Mouse (Mus musculus) c-Kit-positive CD71-positive TER-119-negative erythroid progenitor cells, embryonic 14.5 days (primary cell): ENCODE results near the gene Olfr1282.
"Not testable (repeated sequence)": the region's sequence is repeated elsewhere in the genome, so short reads cannot be mapped to it uniquely, and the experiment has no call there.

Experiments
- DNase-seq: peaks from one replicate; pipeline ENCODE4 v3.0.0-alpha.2; 2013; ENCODE audit warnings: low read depth

Olfr1282 gene

DNA sequence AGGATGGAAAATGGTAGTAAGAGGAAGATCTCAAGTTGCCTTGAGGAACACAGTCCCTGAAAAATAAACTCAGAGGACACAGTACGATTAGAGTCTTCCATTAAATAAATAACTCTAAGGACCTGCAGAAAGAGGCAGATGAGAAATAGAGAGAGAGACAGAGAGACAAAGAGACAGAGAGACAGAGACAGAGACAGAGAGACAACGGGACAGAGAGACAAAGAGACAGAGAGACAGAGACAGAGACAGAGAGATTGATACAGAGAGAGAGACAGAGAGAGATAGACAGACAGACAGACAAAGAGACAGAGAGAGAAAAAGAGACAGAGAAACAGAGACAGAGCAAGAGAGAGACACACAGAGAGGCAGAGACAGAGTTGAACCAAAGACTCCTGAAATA is at the start of gene Olfr1282:
Gene Olfr1282 (minus strand): TSS at position 101 of the 400 bp plus-strand sequence.
- DNase-seq: no peak

DNA sequence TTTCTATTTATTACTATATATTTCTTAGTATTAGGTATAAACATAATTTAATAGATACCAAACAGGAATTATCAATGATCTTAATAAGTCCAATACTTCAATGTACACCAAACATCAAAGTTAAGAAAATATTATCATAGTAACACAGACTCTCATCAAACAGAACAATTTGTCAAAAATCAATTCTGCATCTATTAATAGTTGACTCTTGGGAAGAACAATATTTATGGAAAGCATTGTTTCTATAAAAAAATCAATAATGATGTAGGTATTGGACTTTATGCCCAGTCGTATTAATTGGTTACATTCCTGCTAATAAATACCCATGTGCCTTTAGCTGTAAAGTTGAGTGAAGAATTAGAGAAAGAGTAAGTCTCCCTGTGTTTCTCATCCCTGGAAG is 39.3 kb upstream of the Olfr1282 start, which contains the start of gene Olfr1284:
Gene Olfr1284 (plus strand): TSS at position 301 of the 400 bp plus-strand sequence.
- no peak for DNase-seq

DNA sequence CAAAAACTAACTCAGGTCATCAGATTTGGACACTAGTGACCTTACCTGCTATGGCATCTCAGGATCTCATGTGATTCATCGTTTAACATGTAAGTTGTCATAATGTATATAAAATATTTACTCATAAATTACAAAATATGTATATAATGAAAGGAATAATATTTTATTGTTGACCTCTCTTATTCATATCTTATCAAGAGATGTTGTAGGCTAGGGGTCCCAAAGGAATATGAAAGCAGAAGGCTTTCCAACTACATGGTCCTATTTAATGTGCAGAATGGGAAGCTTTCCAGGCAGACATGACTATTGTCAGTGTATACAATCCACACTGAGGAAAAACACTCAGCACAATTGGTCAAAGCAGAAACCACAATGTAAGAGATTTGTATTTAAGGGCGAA is 30.6 kb upstream of the Olfr1282 start, which contains the start of gene Olfr1283:
Gene Olfr1283 (plus strand): TSS at position 301 of the 400 bp plus-strand sequence.
- DNase-seq: no peak

DNA sequence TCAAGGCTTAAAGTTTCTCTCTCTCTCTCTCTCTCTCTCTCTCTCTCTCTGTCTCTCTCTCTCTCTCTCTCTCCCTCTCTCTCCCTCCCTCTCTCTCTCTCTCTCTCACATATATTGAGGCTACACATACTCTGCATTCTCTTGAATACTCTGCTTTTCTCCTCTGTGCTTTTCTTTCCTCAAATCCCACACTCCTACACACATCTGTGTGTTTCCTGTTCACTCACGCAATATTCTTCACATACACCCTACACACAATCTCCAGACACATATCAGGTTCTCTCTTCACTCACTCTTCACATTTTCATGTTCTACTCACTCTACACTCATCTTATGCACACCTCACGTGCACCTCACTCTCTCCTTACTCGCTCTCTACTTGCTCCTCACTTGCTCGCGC is 2.2 kb downstream of the Olfr1282 start:
- DNase-seq: not testable (repeated sequence)

DNA sequence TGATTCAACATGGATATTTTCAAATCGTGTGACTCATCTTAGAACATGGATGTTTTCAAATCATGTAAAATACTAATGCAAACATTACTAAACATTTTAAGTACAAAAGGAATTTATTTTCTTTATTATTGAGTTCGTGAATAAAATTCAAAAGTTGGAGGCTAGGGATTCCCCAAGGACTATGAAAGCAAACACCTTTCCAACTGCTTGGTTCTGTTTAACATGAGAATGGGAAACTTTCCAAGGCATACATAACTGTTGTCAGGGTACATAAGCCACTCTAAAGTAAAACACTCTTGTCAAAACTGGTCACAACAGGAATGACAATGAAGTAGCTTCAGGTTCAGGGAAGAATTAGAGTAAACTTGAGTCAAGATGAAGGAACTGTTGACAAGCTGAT is 9.7 kb downstream of the Olfr1282 start, which contains the start of gene Olfr1281:
Gene Olfr1281 (plus strand): TSS at position 301 of the 400 bp plus-strand sequence.
- no peak for DNase-seq

DNA sequence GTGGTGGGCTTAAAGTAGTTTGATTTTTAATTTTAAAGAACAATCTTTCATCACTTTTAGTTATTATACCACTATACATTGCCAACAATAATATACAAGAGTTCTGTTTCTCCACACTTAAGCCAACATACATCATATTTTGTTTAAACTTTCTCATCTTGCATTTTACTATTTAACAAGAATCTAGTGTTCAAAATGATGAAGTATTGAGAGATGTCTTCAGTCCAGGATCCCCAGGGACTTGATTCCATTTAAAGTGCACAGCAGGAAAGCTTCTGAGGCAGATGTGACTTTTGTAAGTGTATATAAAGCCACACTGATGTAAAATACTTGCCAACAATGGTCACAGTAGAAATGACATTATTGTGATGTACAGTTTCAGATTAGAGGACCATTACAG is 22.2 kb downstream of the Olfr1282 start, which contains the start of gene Olfr1280:
Gene Olfr1280 (plus strand): TSS at position 301 of the 400 bp plus-strand sequence.
- DNase-seq: no peak

DNA sequence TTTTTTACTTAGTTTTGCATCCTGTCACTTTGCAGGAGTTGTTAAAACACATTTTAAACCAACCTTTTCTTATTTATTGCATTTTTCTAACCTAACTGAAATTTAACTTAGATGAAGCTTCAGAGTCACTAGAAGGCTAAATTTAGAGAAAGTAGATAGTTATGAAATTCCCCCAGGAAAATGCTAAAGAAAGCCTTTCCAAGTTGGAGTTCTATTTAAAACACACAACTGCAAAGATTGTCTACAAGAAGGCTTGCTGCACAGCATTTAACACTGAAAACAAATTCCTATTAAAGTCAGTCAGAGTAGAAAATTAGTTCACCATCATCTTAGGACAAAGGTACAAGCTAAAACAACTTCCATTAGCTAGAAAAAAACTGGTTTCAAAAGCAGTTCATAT is 35.5 kb downstream of the Olfr1282 start, which contains the start of gene Olfr1279:
Gene Olfr1279 (plus strand): TSS at position 262 of the 400 bp plus-strand sequence.
- no peak for DNase-seq

DNA sequence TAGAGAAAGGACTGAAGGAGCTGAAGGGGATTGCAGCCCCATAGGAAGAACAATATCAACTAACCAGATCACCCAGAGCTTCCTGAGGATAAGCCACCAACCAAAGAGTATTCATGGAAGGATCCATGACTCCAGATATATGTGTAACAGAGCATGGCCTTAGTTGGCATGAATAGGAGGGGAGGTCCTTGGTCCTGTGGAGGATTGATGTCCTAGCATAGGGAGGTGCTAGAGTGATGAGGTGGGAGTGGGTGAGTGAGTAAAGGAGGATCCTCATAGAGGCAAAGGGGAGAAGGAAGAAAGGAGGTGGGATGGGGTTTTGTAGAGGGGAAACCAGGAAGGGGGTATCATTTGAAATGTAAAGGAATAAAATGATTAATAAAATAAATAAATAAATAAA is 37.3 kb downstream of the Olfr1282 start:
- no peak for DNase-seq

DNA sequence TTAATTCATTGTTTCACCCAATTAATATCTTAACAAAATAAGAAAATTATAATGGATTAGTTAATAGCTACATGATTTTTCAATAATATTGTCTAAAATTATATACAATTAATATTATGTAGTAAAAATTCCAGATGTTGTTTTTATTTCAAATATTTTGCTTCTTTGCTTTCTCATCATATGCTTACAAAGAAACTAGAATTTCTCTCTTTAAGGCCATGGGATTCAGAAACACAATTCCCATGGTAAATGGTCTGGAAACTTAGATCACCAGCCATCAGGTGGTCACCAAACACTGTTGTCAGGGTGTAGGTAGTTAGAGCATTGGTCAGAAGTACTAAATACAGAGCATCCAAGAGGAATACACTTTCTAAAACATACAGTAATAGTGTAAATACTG is 46.0 kb downstream of the Olfr1282 start, which contains the start of gene Olfr1278:
Gene Olfr1278 (plus strand): TSS at position 301 of the 400 bp plus-strand sequence.
- DNase-seq: no peak
